Mouse (Mus musculus) forebrain, postnatal 0 days (tissue): ENCODE results near the gene Gm11733. TPM values are rescaled to one million over a fixed set of nuclear protein-coding genes. Genes with fewer than 3 reads are reported as not detected.

Source experiments
- ATAC-seq: fragments of 200-750 bp; cut with Nextera tagmentation; 2 replicates; pipeline ENCODE4 v1.8.0; 2017; ENCODE audit warnings: mild to moderate bottlenecking, moderate library complexity
- DNase-seq: peaks from one replicate; pipeline ENCODE4 v3.0.0-alpha.2; 2015
- H3K27ac ChIP-seq: fragments of 300-500 bp; sonication (generic); 2 replicates; pipeline ENCODE4 v1.5.1; 2014; ENCODE audit warnings: low read depth, mild to moderate bottlenecking, antibody characterized with exemption, low read length, moderate library complexity, mixed read lengths
- H3K27me3 ChIP-seq: fragments of 300-500 bp; sonication (generic); 2 replicates; pipeline ENCODE4 v1.6.1; 2014; ENCODE audit warnings: mild to moderate bottlenecking, low read length, mixed read lengths; ENCODE audit not compliant: insufficient read depth
- H3K36me3 ChIP-seq: fragments of 300-500 bp; sonication (generic); 2 replicates; pipeline ENCODE4 v1.6.1; 2014; ENCODE audit warnings: mild to moderate bottlenecking, moderate library complexity; ENCODE audit not compliant: insufficient read depth
- H3K4me1 ChIP-seq: fragments of 300-500 bp; sonication (generic); 2 replicates; pipeline ENCODE4 v1.6.1; 2014; ENCODE audit warnings: antibody characterized with exemption; ENCODE audit not compliant: insufficient read depth
- H3K4me2 ChIP-seq: fragments of 300-500 bp; sonication (generic); 2 replicates; pipeline ENCODE4 v1.6.1; 2014; ENCODE audit warnings: low read depth, mild to moderate bottlenecking, moderate library complexity
- H3K4me3 ChIP-seq: fragments of 300-500 bp; sonication (generic); 2 replicates; pipeline ENCODE4 v1.5.1; 2014; ENCODE audit warnings: low read depth, low read length, mixed read lengths
- H3K9ac ChIP-seq: fragments of 300-500 bp; sonication (generic); 2 replicates; pipeline ENCODE4 v1.6.1; 2014; ENCODE audit warnings: mild to moderate bottlenecking
- H3K9me3 ChIP-seq: fragments of 300-500 bp; sonication (generic); 2 replicates; pipeline ENCODE4 v1.6.1; 2016; ENCODE audit warnings: low read length
- CTCF ChIP-seq: sonication (generic); IDR thresholded peaks from 2 replicates; pipeline ENCODE4 v1.5.1; 2016; ENCODE audit warnings: antibody characterized with exemption, control low read depth, low read depth
- WGBS: fragments of 180-500 bp; shearing (Covaris S2); extraction: QIAGEN DNeasy Blood & Tissue Kit; methylation state at CpG from one replicate; pipeline ENCODE4 v1.1.7; 2014; 5-methylcytosine and 5-hydroxymethylcytosine counted together
- polyA plus RNA-seq: library from polyadenylated mRNA; unstranded; fragments of >200 nt; fragmentation: Nextera tagmentation; extraction: Ambion mirVana; gene quantifications from 2 replicates; pipeline ENCODE4 v1.2.1, GENCODE M21; 2015
- total RNA-seq: library from RNA; depleted of rRNA; stranded (reverse); fragments of >200 nt; gene quantifications from 2 replicates; pipeline ENCODE4 v1.2.3, GENCODE M21; 2014

The Gm11733 gene
- total and polyA plus RNA-seq, 2 experiments from 2014 or later, result 0.08 to 0.14 TPM

GRCm38 (mm10) chr11:117469724-117470123 is 14.4 kb upstream of the Gm11733 start:
- Histone ChIP-seq H3K4me1 (peaks cover 7% of the 10 kb centered on the region; the same call in 1 of the 2 replicates), H3K27me3 (no peaks in the 10 kb centered on the region), H3K9me3 (no peaks in the 10 kb centered on the region), H3K4me2 (no peak overlapping the region), H3K27ac (no peak overlapping the region), H3K4me3 (no peak overlapping the region), H3K9ac (no peak overlapping the region), H3K36me3 (no peaks in the 10 kb centered on the region)
- DNase-seq (no peak), ATAC-seq (peak; percentile 38; the same call in 1 of the 2 replicates)
- TF ChIP-seq CTCF, result no peak
- WGBS, result 42% methylated on average over 5 of the region's 5 CpGs

- Histone ChIP-seq H3K36me3 (no peaks in the 10 kb centered on the region), H3K4me1 (peaks cover 7% of the 10 kb centered on the region; the same call in 1 of the 2 replicates), H3K9ac (no peak overlapping the region), H3K9me3 (no peaks in the 10 kb centered on the region), H3K4me2 (no peak overlapping the region), H3K4me3 (no peak overlapping the region), H3K27me3 (no peaks in the 10 kb centered on the region), H3K27ac (no peak overlapping the region)
- TF ChIP-seq CTCF, result no peak
- DNase-seq (no peak), ATAC-seq (no peak)
- WGBS, result 91% methylated on average over 12 of the region's 12 CpGs
Observed at GRCm38 (mm10) chr11:117470586-117471195, 13.5 kb upstream of the Gm11733 start.

GRCm38 (mm10) chr11:117471625-117472283 is 12.4 kb upstream of the Gm11733 start:
- no peak for TF ChIP-seq CTCF
- 17% methylated on average over 14 of the region's 14 CpGs for WGBS
- Histone ChIP-seq H3K36me3 (no peaks in the 10 kb centered on the region), H3K4me2 (no peak overlapping the region), H3K4me1 (peaks cover 7% of the 10 kb centered on the region; the same call in 1 of the 2 replicates), H3K27me3 (no peaks in the 10 kb centered on the region), H3K9me3 (no peaks in the 10 kb centered on the region), H3K9ac (no peak overlapping the region), H3K4me3 (no peak overlapping the region), H3K27ac (peak overlapping the region; percentile 17; the same call in 1 of the 2 replicates)
- peak; percentile 58 for ATAC-seq
- DNase-seq, result peak; percentile 69

DNA sequence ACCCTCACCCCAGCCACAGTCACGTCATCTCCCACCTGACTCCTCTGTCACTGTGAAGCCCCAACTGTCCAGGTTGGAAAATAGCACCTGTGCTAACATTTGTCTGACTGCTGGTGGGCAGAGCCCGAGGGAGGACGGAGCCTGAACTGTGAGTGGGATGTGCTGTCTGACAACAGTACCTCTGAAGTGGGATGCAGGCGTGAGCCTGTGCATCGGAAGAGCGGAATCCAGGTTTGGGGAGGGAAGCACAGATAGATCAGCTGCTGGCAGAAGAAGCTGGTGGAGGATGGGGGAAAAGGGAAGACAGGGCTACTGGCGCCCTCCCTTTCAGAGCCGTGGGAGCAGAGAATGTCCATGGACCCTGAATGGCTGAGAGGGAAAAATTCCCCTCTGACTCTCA is 11.3 kb upstream of the Gm11733 start:
- Histone ChIP-seq H3K9me3 (no peaks in the 10 kb centered on the region), H3K4me3 (no peak overlapping the region), H3K4me1 (peaks cover 7% of the 10 kb centered on the region; the same call in 1 of the 2 replicates), H3K27me3 (no peaks in the 10 kb centered on the region), H3K36me3 (no peaks in the 10 kb centered on the region), H3K27ac (no peak overlapping the region), H3K4me2 (no peak overlapping the region), H3K9ac (no peak overlapping the region)
- DNase-seq (no peak), ATAC-seq (no peak)
- WGBS, result 71% methylated on average over 8 of the region's 8 CpGs
- no peak for TF ChIP-seq CTCF

- H3K9me3 ChIP-seq, result no peaks in the 10 kb centered on the region
- no peak for ATAC-seq
- H3K27me3 ChIP-seq, result no peaks in the 10 kb centered on the region
- no peak for DNase-seq
- no peak overlapping the region for H3K4me3 ChIP-seq
- H3K4me1 ChIP-seq, result peaks cover 24% of the 10 kb centered on the region
- TF ChIP-seq CTCF, result no peak
- no peak overlapping the region for H3K9ac ChIP-seq
- 100% methylated on average over 2 of the region's 2 CpGs for WGBS
- no peak overlapping the region for H3K4me2 ChIP-seq
- H3K27ac ChIP-seq, result no peak overlapping the region
- no peaks in the 10 kb centered on the region for H3K36me3 ChIP-seq
Observed at GRCm38 (mm10) chr11:117475204-117475603, 9.0 kb upstream of the Gm11733 start.

GRCm38 (mm10) chr11:117475669-117476068 is 8.5 kb upstream of the Gm11733 start:
- no peaks in the 10 kb centered on the region for H3K27me3 ChIP-seq
- WGBS, result 33% methylated on average over 10 of the region's 10 CpGs
- DNase-seq, result no peak
- no peak for ATAC-seq
- H3K9ac ChIP-seq, result no peak overlapping the region
- H3K27ac ChIP-seq, result no peak overlapping the region
- no peak overlapping the region for H3K4me3 ChIP-seq
- TF ChIP-seq CTCF, result no peak
- H3K4me1 ChIP-seq, result peaks cover 24% of the 10 kb centered on the region
- no peak overlapping the region for H3K4me2 ChIP-seq
- H3K9me3 ChIP-seq, result no peaks in the 10 kb centered on the region
- no peaks in the 10 kb centered on the region for H3K36me3 ChIP-seq

DNA sequence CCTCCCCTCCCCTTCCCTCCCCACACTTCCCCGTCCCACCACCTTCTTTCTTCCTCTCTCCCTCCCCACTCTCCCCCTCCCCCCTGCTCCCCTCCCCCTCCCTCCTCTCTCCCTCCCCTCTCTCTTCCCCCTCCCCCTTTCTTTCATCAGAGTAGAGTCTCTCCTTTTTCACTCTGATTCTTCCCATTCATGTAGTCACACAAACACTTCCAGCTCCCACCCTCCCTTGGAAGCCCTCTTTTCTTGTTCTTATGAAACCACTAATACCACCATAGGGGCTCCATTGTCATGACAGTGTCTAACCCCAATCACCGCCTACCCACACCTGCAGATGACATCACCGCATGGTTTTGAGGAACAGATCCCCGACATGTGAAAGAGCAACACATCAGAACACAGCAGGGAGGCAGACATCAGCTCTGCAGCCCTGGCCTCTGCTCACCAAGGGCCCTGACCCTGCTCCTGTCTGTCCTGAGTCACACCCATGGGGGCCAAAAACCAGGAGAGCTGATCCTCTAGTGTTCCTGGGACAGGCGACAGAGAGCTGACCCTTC is 7.5 kb upstream of the Gm11733 start:
- no peaks in the 10 kb centered on the region for H3K36me3 ChIP-seq
- no peak for TF ChIP-seq CTCF
- WGBS, result 57% methylated on average over 5 of the region's 5 CpGs
- H3K27me3 ChIP-seq, result no peaks in the 10 kb centered on the region
- H3K9me3 ChIP-seq, result no peaks in the 10 kb centered on the region
- H3K27ac ChIP-seq, result no peak overlapping the region
- H3K4me1 ChIP-seq, result peaks cover 29% of the 10 kb centered on the region
- no peak overlapping the region for H3K9ac ChIP-seq
- no peak for ATAC-seq
- no peak for DNase-seq
- no peak overlapping the region for H3K4me2 ChIP-seq
- no peak overlapping the region for H3K4me3 ChIP-seq
